Mouse (Mus musculus): ENCODE measurements around the gene Vtn.
"Not testable (repeated sequence)": the region's sequence is repeated elsewhere in the genome, so short reads cannot be mapped to it uniquely, and the experiment has no call there.

Gene Vtn

GRCm38 (mm10) chr11:78497544-78498522 is 1.1 kb upstream of the Vtn start, which contains the start of gene Sarm1:
Sarm1 (minus strand) TSS chr11:78497754.
- DNase-seq (ENCODE audit: low spot score), result peak; percentile 96

GRCm38 (mm10) chr11:78499543-78499942 is 652 bp downstream of the Vtn start:
- no peak for DNase-seq (ENCODE audit: low spot score)

DNA sequence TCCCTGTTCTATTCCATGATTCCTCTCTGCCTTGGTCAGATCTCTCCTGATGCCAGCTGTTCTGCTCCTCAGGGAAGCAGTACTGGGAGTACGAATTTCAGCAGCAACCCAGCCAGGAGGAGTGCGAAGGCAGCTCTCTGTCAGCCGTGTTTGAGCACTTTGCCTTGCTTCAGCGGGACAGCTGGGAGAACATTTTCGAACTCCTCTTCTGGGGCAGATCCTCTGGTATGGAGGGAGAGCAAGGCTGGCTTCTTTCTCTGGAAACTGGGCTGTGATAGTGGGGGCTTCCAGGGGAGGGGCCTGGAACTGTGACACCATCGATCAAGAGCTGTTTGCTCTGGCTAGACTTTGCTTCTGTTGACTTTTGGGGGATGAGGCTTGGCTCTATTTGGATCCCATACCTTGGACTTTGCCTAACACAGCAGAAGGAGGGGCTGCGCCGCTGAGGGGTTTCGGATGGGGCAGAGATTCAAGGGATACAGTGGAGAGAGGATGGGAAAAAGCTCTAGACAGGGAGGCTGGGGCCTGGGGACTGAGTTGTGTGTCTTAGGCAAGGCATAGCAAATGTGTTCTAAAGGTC is 1.8 kb downstream of the Vtn start:
- DNase-seq (ENCODE audit: low spot score), result no peak

DNA sequence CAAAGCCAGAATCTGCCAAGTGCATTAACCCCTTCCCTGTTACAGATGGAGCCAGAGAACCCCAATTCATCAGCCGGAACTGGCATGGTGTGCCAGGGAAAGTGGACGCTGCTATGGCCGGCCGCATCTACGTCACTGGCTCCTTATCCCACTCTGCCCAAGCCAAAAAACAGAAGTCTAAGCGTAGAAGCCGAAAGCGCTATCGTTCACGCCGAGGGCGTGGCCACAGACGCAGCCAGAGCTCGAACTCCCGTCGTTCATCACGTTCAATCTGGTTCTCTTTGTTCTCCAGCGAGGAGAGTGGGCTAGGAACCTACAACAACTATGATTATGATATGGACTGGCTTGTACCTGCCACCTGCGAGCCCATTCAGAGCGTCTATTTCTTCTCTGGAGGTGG is 2.6 kb downstream of the Vtn start:
- DNase-seq (ENCODE audit: low spot score), result no peak

DNA sequence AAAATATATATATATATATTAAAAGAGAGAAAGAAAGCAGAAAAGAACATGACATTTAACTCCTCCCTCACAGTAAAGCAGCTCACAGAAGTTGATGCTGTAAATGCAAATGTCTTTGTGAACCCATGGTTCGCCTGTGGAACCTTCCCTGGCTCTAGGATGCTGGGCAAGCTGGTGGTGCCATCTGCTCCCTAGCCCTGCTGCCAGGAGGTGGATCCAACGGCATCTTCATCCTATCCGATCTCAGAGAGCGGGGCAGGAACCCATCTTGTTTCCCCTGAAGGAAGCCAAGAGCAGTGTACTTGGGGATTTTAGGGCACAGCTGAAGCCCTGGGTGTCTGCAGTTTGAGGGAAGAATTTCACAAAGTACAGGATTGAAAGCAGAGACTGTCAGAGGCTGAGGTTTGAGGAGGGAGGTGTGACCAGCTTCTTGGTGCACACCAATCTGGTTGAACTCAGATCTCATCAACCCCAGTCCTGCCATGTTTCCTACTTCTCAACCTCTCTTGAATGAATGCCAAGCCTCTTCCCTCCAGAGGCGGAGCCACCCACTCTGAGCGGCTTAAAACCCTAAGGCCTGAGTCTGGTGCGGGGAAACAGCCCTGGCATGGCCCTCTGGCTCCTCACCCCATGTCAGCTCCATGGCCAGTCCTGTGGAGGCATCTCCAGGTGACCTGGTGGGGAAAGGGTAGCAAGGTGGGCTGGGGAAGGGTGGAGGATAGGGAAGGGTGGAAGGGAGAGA is 4.2 kb downstream of the Vtn start, which contains the start of gene Sebox:
Gene Sebox, plus strand, starts transcription at position 539 of the 742 bp plus-strand sequence.
- peak; percentile 56 for DNase-seq (ENCODE audit: low spot score)

DNA sequence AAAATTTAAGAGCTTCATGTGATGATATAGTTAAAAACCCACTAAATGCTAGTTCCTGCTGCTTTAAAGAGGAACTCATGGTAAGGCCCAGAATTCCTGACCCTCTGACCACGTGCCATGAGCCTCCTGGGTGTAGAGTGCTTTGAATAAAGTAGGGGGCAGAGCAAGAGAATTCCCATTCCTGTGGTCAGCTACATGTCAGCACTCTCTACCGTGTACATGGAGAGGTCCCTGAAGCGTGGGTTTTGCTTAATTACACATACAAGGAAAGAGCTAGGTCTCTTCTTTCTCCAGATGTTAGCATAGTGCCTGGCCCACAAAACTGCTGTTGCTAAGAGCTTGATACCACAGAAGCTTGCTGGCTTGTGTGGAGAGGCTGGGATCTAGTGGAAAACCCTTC is 6.5 kb downstream of the Vtn start:
- DNase-seq (ENCODE audit: low spot score), result no peak

- no peak for DNase-seq (ENCODE audit: low spot score)
Observed at GRCm38 (mm10) chr11:78509148-78509547, 10.3 kb downstream of the Vtn start.

GRCm38 (mm10) chr11:78512025-78512957 is 13.4 kb downstream of the Vtn start, which contains the start of the genes Tmem199 and Poldip2:
Tmem199 (minus strand) TSS chr11:78512172.
Poldip2 (plus strand) TSS chr11:78512193.
- peak; percentile 89 for DNase-seq (ENCODE audit: low spot score)

GRCm38 (mm10) chr11:78513106-78513790 is 14.4 kb downstream of the Vtn start:
- DNase-seq (ENCODE audit: low spot score), result no peak

GRCm38 (mm10) chr11:78515549-78516325 is 16.8 kb downstream of the Vtn start:
- no peak for DNase-seq (ENCODE audit: low spot score)

GRCm38 (mm10) chr11:78518931-78519330 is 20.0 kb downstream of the Vtn start:
- no peak for DNase-seq (ENCODE audit: low spot score)

- DNase-seq (ENCODE audit: low spot score), result no peak
Observed at GRCm38 (mm10) chr11:78521880-78522279, 23.0 kb downstream of the Vtn start.

DNA sequence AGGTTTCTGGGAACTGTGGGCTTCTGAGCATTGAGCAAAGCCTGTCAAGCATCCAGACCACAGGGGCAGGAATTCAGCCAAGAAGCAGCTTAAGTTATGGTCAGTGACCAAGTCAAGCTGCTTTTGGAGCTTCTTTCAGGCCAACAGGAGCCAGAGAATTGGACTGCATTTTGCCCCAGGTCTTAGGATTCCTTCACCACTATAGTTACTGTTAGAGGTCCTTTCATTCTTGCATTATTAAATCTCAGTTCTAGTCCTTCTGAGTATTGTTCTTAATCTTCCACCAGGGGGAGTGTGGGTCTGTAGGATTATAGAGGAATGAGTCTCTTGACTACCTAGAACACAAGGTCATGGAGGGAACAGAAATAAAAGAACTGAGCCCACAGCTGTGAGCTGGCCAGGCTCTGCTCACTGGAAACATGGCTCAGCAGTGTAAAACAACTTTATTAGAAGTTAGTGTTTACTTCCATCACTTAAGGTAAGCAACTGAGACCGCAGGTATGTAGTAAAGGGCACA is 23.6 kb downstream of the Vtn start:
- DNase-seq (ENCODE audit: low spot score), result no peak

GRCm38 (mm10) chr11:78523241-78523955 is 24.5 kb downstream of the Vtn start:
- no peak for DNase-seq (ENCODE audit: low spot score)

DNA sequence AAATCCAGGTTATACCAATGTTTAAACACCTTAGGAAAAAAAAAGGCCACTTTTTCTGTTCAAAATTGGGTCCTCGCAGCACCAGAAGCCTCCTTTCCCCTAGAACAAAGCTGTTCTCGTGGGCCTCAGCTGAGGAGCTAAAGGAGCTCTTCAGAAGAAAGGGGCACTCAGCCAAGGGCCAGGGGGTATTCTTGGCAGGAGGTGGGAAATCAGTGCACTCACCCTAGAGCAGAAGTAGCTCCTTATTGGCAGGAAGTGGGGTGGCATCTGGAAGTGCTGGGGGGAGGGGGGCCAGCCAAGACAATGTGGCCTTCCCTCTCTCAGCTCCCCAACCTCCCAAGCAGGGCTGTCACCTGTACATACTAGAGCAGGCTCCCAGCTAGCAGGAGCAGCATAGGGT is 25.9 kb downstream of the Vtn start:
- DNase-seq (ENCODE audit: low spot score), result no peak

DNA sequence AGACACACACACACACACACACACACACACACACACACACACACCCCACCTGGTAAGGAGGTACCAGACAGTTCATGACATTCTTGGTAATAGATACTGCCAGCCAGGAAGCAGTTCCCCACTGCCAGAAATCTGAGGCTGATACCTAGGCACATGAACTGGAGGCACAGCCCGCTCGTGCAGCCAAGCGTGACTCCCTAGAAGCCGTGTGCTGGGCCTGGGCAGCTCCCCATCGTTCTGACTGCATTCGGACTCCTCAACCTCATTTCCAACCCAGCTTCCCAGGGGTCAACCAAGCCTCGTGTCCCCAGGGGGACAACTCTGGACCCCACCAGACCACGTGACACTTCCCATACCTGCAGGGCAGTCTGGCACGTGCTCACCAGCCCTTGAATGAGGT is 29.8 kb downstream of the Vtn start:
- no peak for DNase-seq (ENCODE audit: low spot score)

GRCm38 (mm10) chr11:78530001-78530400 is 31.1 kb downstream of the Vtn start:
- DNase-seq (ENCODE audit: low spot score), result no peak

- no peak for DNase-seq (ENCODE audit: low spot score)
Observed at GRCm38 (mm10) chr11:78531046-78531445, 32.2 kb downstream of the Vtn start.

GRCm38 (mm10) chr11:78531515-78531914 is 32.6 kb downstream of the Vtn start:
- not testable (repeated sequence) for DNase-seq (ENCODE audit: low spot score)
